Mouse (Mus musculus) embryonic facial prominence, embryonic 15.5 days (tissue): ENCODE results near the gene Clip4. TPM values are rescaled to one million over a fixed set of nuclear protein-coding genes. Genes with fewer than 3 reads are reported as not detected.

ENCODE experiments used
- ATAC-seq: fragments of 200-750 bp; cut with Nextera tagmentation; 2 replicates; pipeline ENCODE4 v1.8.0; 2017; ENCODE audit warnings: low read depth, moderate TSS enrichment; ENCODE audit not compliant: insufficient number of reproducible peaks, low FRiP score, low TSS enrichment
- H3K27ac ChIP-seq: fragments of 300-500 bp; sonication (generic); replicated peaks from 2 replicates; pipeline ENCODE4 v1.5.1; 2015; ENCODE audit warnings: mild to moderate bottlenecking, inconsistent platforms
- H3K27me3 ChIP-seq: fragments of 300-500 bp; sonication (generic); 2 replicates; pipeline ENCODE4 v1.6.1; 2015; ENCODE audit warnings: inconsistent platforms
- H3K36me3 ChIP-seq: fragments of 300-500 bp; sonication (generic); 2 replicates; pipeline ENCODE4 v1.6.1; 2015; ENCODE audit warnings: mild to moderate bottlenecking, inconsistent platforms
- H3K4me1 ChIP-seq: fragments of 300-500 bp; sonication (generic); 2 replicates; pipeline ENCODE4 v1.6.1; 2015; ENCODE audit warnings: inconsistent platforms
- H3K4me2 ChIP-seq: fragments of 300-500 bp; sonication (generic); replicated peaks from 2 replicates; pipeline ENCODE4 v1.6.1; 2015; ENCODE audit warnings: mild to moderate bottlenecking, inconsistent platforms
- H3K4me3 ChIP-seq: fragments of 300-500 bp; sonication (generic); replicated peaks from 2 replicates; pipeline ENCODE4 v1.5.1; 2015; ENCODE audit warnings: mild to moderate bottlenecking, inconsistent platforms
- H3K9ac ChIP-seq: fragments of 300-500 bp; sonication (generic); 2 replicates; pipeline ENCODE4 v1.6.1; 2015; ENCODE audit warnings: inconsistent platforms
- H3K9me3 ChIP-seq: fragments of 300-500 bp; sonication (generic); replicated peaks from 2 replicates; pipeline ENCODE4 v1.6.1; 2016; ENCODE audit warnings: inconsistent platforms
- WGBS: fragments of 180-500 bp; shearing (Covaris S2); methylation state at CpG from one replicate; pipeline ENCODE4 v1.1.7; 2015; 5-methylcytosine and 5-hydroxymethylcytosine counted together
- polyA plus RNA-seq: library from polyadenylated mRNA; unstranded; fragments of >200 nt; fragmentation: Nextera tagmentation; extraction: Ambion mirVana; gene quantifications from 2 replicates; pipeline ENCODE4 v1.2.1, GENCODE M21; 2015

Clip4 gene
- polyA plus RNA-seq, 1 experiment from 2014 or later, result 19.0 TPM

GRCm38 (mm10) chr17:71862184-71862583 is 93.9 kb downstream of the Clip4 start:
- H3K9me3 ChIP-seq, result no peaks in the 10 kb centered on the region
- H3K4me2 ChIP-seq, result no peak overlapping the region
- H3K4me3 ChIP-seq, result no peak overlapping the region
- H3K27ac ChIP-seq, result no peak overlapping the region
- no peaks in the 10 kb centered on the region for H3K27me3 ChIP-seq
- WGBS, result 79% methylated on average over 3 of the region's 3 CpGs
- ATAC-seq, result no peak
- no peaks in the 10 kb centered on the region for H3K36me3 ChIP-seq
- no peaks in the 10 kb centered on the region for H3K4me1 ChIP-seq
- H3K9ac ChIP-seq, result no peak overlapping the region

- H3K27me3 ChIP-seq, result no peaks in the 10 kb centered on the region
- H3K36me3 ChIP-seq, result no peaks in the 10 kb centered on the region
- ATAC-seq, result no peak
- 82% methylated on average over 4 of the region's 4 CpGs for WGBS
- H3K9ac ChIP-seq, result no peak overlapping the region
- H3K9me3 ChIP-seq, result no peaks in the 10 kb centered on the region
- no peaks in the 10 kb centered on the region for H3K4me1 ChIP-seq
- H3K4me2 ChIP-seq, result no peak overlapping the region
- H3K27ac ChIP-seq, result no peak overlapping the region
- no peak overlapping the region for H3K4me3 ChIP-seq
Observed at GRCm38 (mm10) chr17:71862895-71863294, 94.6 kb downstream of the Clip4 start.

- no peak overlapping the region for H3K9ac ChIP-seq
- H3K9me3 ChIP-seq, result no peaks in the 10 kb centered on the region
- 82% methylated on average over 8 of the region's 8 CpGs for WGBS
- H3K4me3 ChIP-seq, result no peak overlapping the region
- H3K27ac ChIP-seq, result no peak overlapping the region
- no peak for ATAC-seq
- H3K4me2 ChIP-seq, result no peak overlapping the region
- 0 out of 2 replicates have a peak, but pooled peaks cover 2% of the 10 kb centered on the region for H3K4me1 ChIP-seq
- no peaks in the 10 kb centered on the region for H3K36me3 ChIP-seq
- H3K27me3 ChIP-seq, result no peaks in the 10 kb centered on the region
Observed at GRCm38 (mm10) chr17:71864039-71864438, 95.8 kb downstream of the Clip4 start.

GRCm38 (mm10) chr17:71865437-71865836 is 97.2 kb downstream of the Clip4 start:
- H3K4me3 ChIP-seq, result no peak overlapping the region
- no peaks in the 10 kb centered on the region for H3K9me3 ChIP-seq
- H3K4me1 ChIP-seq, result peaks cover 11% of the 10 kb centered on the region; the same call in 1 of the 2 replicates
- H3K36me3 ChIP-seq, result no peaks in the 10 kb centered on the region
- H3K9ac ChIP-seq, result no peak overlapping the region
- 59% methylated on average over 5 of the region's 5 CpGs for WGBS
- no peak overlapping the region for H3K27ac ChIP-seq
- ATAC-seq, result no peak
- no peaks in the 10 kb centered on the region for H3K27me3 ChIP-seq
- no peak overlapping the region for H3K4me2 ChIP-seq

- peaks cover 11% of the 10 kb centered on the region; the same call in 1 of the 2 replicates for H3K4me1 ChIP-seq
- H3K4me3 ChIP-seq, result no peak overlapping the region
- no peaks in the 10 kb centered on the region for H3K9me3 ChIP-seq
- ATAC-seq, result no peak
- H3K27me3 ChIP-seq, result no peaks in the 10 kb centered on the region
- no peak overlapping the region for H3K9ac ChIP-seq
- WGBS, result 78% methylated on average over 2 of the region's 2 CpGs
- no peak overlapping the region for H3K27ac ChIP-seq
- no peaks in the 10 kb centered on the region for H3K36me3 ChIP-seq
- no peak overlapping the region for H3K4me2 ChIP-seq
Observed at GRCm38 (mm10) chr17:71867892-71868291, 99.6 kb downstream of the Clip4 start.

- Histone ChIP-seq H3K9me3 (no peaks in the 10 kb centered on the region), H3K4me3 (peak overlapping the region; percentile 51; the same call in 1 of the 2 replicates), H3K9ac (no peak overlapping the region), H3K4me2 (peak overlapping the region; percentile 90), H3K27me3 (no peaks in the 10 kb centered on the region), H3K36me3 (no peaks in the 10 kb centered on the region), H3K27ac (no peak overlapping the region), H3K4me1 (peaks cover 11% of the 10 kb centered on the region; the same call in 1 of the 2 replicates)
- 57% methylated on average over 12 of the region's 12 CpGs for WGBS
- ATAC-seq, result no peak
Observed at GRCm38 (mm10) chr17:71868828-71869227, 100.6 kb downstream of the Clip4 start.

- Histone ChIP-seq H3K36me3 (no peaks in the 10 kb centered on the region), H3K9me3 (no peaks in the 10 kb centered on the region), H3K27ac (no peak overlapping the region), H3K4me3 (peak overlapping the region; percentile 51), H3K9ac (peak overlapping the region; percentile 41), H3K4me2 (peak overlapping the region; percentile 90), H3K4me1 (peaks cover 11% of the 10 kb centered on the region; the same call in 1 of the 2 replicates), H3K27me3 (no peaks in the 10 kb centered on the region)
- ATAC-seq, result peak; percentile 57
- 5% methylated on average over 60 of the region's 60 CpGs for WGBS
Observed at GRCm38 (mm10) chr17:71869372-71870231, 101.3 kb downstream of the Clip4 start.

- ATAC-seq, result no peak
- H3K36me3 ChIP-seq, result no peaks in the 10 kb centered on the region
- H3K27ac ChIP-seq, result no peak overlapping the region
- no peaks in the 10 kb centered on the region for H3K27me3 ChIP-seq
- peaks cover 11% of the 10 kb centered on the region; the same call in 1 of the 2 replicates for H3K4me1 ChIP-seq
- H3K4me3 ChIP-seq, result no peak overlapping the region
- H3K4me2 ChIP-seq, result no peak overlapping the region; the same call in 1 of the 2 replicates
- WGBS, result 83% methylated on average over 8 of the region's 8 CpGs
- H3K9me3 ChIP-seq, result no peaks in the 10 kb centered on the region
- H3K9ac ChIP-seq, result no peak overlapping the region
Observed at GRCm38 (mm10) chr17:71870232-71870621, 102.0 kb downstream of the Clip4 start.

- Histone ChIP-seq H3K4me3 (no peak overlapping the region), H3K36me3 (no peaks in the 10 kb centered on the region), H3K4me1 (peaks cover 11% of the 10 kb centered on the region; the same call in 1 of the 2 replicates), H3K9ac (no peak overlapping the region), H3K27ac (no peak overlapping the region), H3K9me3 (no peaks in the 10 kb centered on the region), H3K4me2 (no peak overlapping the region), H3K27me3 (no peaks in the 10 kb centered on the region)
- no peak for ATAC-seq
- WGBS, result 80% methylated on average over 1 of the region's 1 CpGs
Observed at GRCm38 (mm10) chr17:71870641-71871040, 102.4 kb downstream of the Clip4 start.

- Histone ChIP-seq H3K4me3 (no peak overlapping the region), H3K27me3 (no peaks in the 10 kb centered on the region), H3K9ac (no peak overlapping the region), H3K4me1 (peaks cover 11% of the 10 kb centered on the region; the same call in 1 of the 2 replicates), H3K27ac (no peak overlapping the region), H3K4me2 (no peak overlapping the region), H3K9me3 (no peaks in the 10 kb centered on the region), H3K36me3 (no peaks in the 10 kb centered on the region)
- ATAC-seq, result no peak
- WGBS, result 72% methylated on average over 7 of the region's 7 CpGs
Observed at GRCm38 (mm10) chr17:71871981-71872380, 103.7 kb downstream of the Clip4 start.

- H3K4me2 ChIP-seq, result no peak overlapping the region
- H3K4me1 ChIP-seq, result peaks cover 11% of the 10 kb centered on the region; the same call in 1 of the 2 replicates
- ATAC-seq, result no peak
- H3K9ac ChIP-seq, result no peak overlapping the region
- H3K9me3 ChIP-seq, result no peaks in the 10 kb centered on the region
- no peaks in the 10 kb centered on the region for H3K36me3 ChIP-seq
- 62% methylated on average over 5 of the region's 5 CpGs for whole genome bisulfite sequencing
- H3K27ac ChIP-seq, result no peak overlapping the region
- H3K4me3 ChIP-seq, result no peak overlapping the region
- no peaks in the 10 kb centered on the region for H3K27me3 ChIP-seq
Observed at GRCm38 (mm10) chr17:71872976-71873375, 104.7 kb downstream of the Clip4 start.
